Mouse (Mus musculus): ENCODE data around the gene Gstm4. TPM values are rescaled to one million over a fixed set of nuclear protein-coding genes. Genes with fewer than 3 reads are reported as not detected.

The Gstm4 gene
- 26.5 and 29.6 TPM in 2 replicates for polyA plus RNA-seq (2015; fragmentation: Nextera tagmentation; extraction: Ambion mirVana)

DNA sequence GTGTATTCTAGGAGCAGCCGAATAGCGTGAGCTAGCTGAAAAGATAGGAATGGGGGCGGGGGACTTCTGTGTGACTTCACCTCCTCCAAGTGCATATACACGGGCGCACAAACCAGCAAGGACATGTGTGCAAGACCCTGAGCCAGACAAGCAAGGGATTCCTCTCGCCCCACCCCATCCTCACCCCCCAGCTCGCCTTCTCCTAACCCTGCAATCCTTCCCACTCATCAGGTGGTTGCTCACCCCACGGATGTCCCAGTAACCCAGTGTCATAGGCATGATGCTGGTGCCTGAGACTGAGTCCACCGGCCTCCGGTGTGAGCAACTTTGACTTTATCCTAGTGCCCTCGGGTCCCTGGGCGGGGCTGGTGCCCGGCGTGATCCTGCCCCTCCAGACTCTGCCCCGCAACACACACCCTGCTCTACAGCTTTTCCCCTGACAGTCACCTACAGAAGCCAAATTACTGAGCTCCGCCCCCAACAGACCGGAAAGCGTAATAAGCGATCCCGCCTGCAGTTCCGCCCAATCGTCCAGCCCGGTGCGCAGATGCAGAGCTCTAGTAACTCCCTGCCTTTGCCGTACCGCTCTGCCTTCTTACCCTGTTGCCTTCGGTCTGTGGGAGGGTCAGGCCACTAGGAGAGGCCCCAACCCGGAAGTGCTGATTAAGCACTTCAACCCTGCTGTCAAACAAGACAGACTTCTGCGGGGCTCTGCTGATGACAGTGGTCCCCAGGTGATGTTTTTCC lies at the start of gene Gstm4:
TSS of gene Gstm4 (minus strand) at position 501 of the 747 bp plus-strand sequence.
- peak; percentile 94 for ATAC-seq (ENCODE audit: insufficient read depth, low FRiP score)
- no peaks in the 10 kb centered on the region for H3K36me3 ChIP-seq (ENCODE audit: control insufficient read depth, insufficient read depth, low read length)
- 4% methylated on average over 29 of the region's 29 CpGs for WGBS
- no peaks in the 10 kb centered on the region for H3K9me3 ChIP-seq (replicated peaks; ENCODE audit: control insufficient read depth, low read length)
- H3K4me3 ChIP-seq (replicated peaks; ENCODE audit: low read length) = peak within 1 kb of the TSS; percentile 62
- peaks cover 13% of the 10 kb centered on the region; the same call in 1 of the 2 replicates for H3K4me1 ChIP-seq (ENCODE audit: control insufficient read depth, insufficient read depth, low read length)
- peak within 1 kb of the TSS; percentile 80 for H3K9ac ChIP-seq (ENCODE audit: low read length)
- H3K4me2 ChIP-seq (ENCODE audit: low read depth, low read length) = peak within 1 kb of the TSS; percentile 93
- peak within 1 kb of the TSS; percentile 80 for H3K27ac ChIP-seq (ENCODE audit: low read length)
- no peaks in the 10 kb centered on the region for H3K27me3 ChIP-seq (ENCODE audit: control insufficient read depth, insufficient read depth, low read length)

DNA sequence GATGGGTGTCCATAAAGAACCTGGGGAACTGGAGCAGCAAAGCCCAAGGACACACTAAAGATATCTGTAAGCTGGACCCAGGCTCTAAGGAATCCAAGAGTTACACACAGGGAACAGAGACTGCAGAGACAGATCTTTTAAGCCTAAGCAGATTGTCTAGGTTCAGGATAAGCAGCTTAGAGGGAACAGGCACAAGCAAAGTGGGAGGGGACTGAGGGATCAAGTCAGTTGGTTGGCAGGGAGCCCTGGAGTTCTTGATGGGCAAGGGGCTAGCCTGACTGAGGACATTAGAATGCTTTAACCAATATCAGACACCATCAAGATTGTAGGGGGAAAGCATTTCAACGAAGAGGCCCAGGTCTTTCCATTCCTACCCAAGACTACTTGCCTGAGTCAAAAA lies 49.5 kb upstream of the Gstm4 start:
- 88% methylated on average over 1 of the region's 1 CpGs for WGBS

DNA sequence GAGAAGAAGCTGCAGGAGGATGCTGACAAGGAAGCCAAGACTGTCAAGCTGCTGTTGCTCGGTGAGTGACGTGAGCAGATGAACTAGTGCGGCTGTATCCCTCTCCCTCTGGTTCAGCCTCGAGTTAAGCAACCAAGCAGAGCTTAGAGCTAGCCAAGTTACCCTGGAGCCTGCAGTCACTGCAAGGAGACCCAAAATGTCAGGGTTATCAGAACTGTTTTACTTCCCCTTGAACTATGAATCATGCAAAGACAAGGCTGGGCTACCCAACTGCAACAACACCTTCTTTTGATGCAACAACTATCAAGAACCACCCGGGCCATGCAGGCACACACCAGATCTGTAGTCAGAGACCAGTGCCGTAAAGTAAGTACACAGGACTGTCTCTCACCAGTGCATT lies 48.6 kb upstream of the Gstm4 start:
- Histone ChIP-seq H3K4me3 (replicated peaks; ENCODE audit: low read length) (no peak overlapping the region), H3K4me2 (ENCODE audit: low read depth, low read length) (no peak overlapping the region), H3K9me3 (replicated peaks; ENCODE audit: control insufficient read depth, low read length) (no peaks in the 10 kb centered on the region), H3K27me3 (ENCODE audit: control insufficient read depth, insufficient read depth, low read length) (no peaks in the 10 kb centered on the region), H3K9ac (ENCODE audit: low read length) (no peak overlapping the region), H3K4me1 (ENCODE audit: control insufficient read depth, insufficient read depth, low read length) (peaks cover 23% of the 10 kb centered on the region), H3K36me3 (ENCODE audit: control insufficient read depth, insufficient read depth, low read length) (no peaks in the 10 kb centered on the region), H3K27ac (ENCODE audit: low read length) (no peak overlapping the region)
- no peak for ATAC-seq (ENCODE audit: insufficient read depth, low FRiP score)
- 56% methylated on average over 6 of the region's 6 CpGs for WGBS

More for the DNA sequence above, 49.5 kb upstream of the Gstm4 start:
- H3K27ac ChIP-seq (ENCODE audit: low read length) = no peak overlapping the region
- peaks cover 17% of the 10 kb centered on the region for H3K4me1 ChIP-seq (ENCODE audit: control insufficient read depth, insufficient read depth, low read length)
- no peak overlapping the region for H3K4me2 ChIP-seq (ENCODE audit: low read depth, low read length)
- no peaks in the 10 kb centered on the region for H3K27me3 ChIP-seq (ENCODE audit: control insufficient read depth, insufficient read depth, low read length)
- no peak overlapping the region for H3K9ac ChIP-seq (ENCODE audit: low read length)
- no peaks in the 10 kb centered on the region for H3K9me3 ChIP-seq (replicated peaks; ENCODE audit: control insufficient read depth, low read length)
- H3K36me3 ChIP-seq (ENCODE audit: control insufficient read depth, insufficient read depth, low read length) = no peaks in the 10 kb centered on the region
- no peak overlapping the region for H3K4me3 ChIP-seq (replicated peaks; ENCODE audit: low read length)
- ATAC-seq (ENCODE audit: insufficient read depth, low FRiP score) = no peak

DNA sequence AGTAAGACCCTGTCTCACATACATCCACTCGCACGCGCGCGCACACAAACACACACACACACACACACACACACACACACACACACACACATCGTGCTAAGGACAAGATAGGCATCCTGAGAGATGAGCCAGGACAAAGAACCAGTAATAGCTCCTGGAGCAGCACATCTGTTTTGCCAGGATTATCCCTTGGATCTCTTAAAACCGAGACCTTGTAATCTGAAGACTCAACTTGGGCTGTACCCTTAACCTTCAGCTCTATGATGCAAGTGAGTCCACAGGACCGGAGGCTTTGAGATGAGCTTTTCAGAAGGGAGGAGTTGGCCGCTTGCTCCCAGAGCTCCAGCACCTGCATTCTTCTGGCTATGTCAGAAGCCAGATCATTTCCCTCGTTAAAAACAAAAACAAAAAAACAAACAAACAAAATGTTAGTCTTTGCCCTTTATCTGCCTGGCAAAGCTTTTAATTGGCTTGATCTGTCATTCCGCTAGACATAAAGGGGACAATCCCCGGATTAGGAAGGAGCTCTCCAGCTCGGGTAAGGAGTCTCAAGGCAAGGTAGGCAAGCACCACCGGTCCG lies 47.9 kb upstream of the Gstm4 start, which contains the start of gene Gnat2:
TSS of gene Gnat2 (plus strand) at position 254 of the 580 bp plus-strand sequence.
- H3K4me2 ChIP-seq (ENCODE audit: low read depth, low read length) = no peak within 1 kb of the TSS
- peaks cover 23% of the 10 kb centered on the region for H3K4me1 ChIP-seq (ENCODE audit: control insufficient read depth, insufficient read depth, low read length)
- no peaks in the 10 kb centered on the region for H3K36me3 ChIP-seq (ENCODE audit: control insufficient read depth, insufficient read depth, low read length)
- no peaks in the 10 kb centered on the region for H3K27me3 ChIP-seq (ENCODE audit: control insufficient read depth, insufficient read depth, low read length)
- H3K27ac ChIP-seq (ENCODE audit: low read length) = no peak within 1 kb of the TSS
- no peak within 1 kb of the TSS for H3K4me3 ChIP-seq (replicated peaks; ENCODE audit: low read length)
- no peak for ATAC-seq (ENCODE audit: insufficient read depth, low FRiP score)
- no peak within 1 kb of the TSS for H3K9ac ChIP-seq (ENCODE audit: low read length)
- no peaks in the 10 kb centered on the region for H3K9me3 ChIP-seq (replicated peaks; ENCODE audit: control insufficient read depth, low read length)
- 80% methylated on average over 15 of the region's 15 CpGs for WGBS

DNA sequence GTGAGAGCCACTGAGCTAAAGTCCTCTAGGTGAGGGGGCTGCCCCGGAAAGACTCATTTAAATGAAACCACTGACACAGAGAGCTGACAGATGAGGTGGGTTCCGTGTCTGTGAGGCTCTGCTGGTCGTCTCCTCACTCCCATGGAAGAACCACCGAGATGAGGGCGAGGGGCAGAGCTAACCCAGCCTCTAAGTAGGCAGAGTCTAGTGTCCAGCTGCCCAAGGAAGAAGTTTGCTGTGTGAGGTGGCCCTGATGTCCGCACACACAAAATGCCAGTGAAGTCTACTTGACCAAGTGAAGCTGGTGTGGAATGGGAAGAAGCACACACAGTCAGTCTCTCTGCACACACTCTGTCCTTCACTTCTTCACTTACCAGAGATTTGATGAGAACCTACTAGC lies 47.3 kb upstream of the Gstm4 start:
- ATAC-seq (ENCODE audit: insufficient read depth, low FRiP score) = no peak
- Histone ChIP-seq H3K4me1 (ENCODE audit: control insufficient read depth, insufficient read depth, low read length) (peaks cover 25% of the 10 kb centered on the region), H3K9me3 (replicated peaks; ENCODE audit: control insufficient read depth, low read length) (no peaks in the 10 kb centered on the region), H3K4me2 (ENCODE audit: low read depth, low read length) (no peak overlapping the region), H3K36me3 (ENCODE audit: control insufficient read depth, insufficient read depth, low read length) (no peaks in the 10 kb centered on the region), H3K9ac (ENCODE audit: low read length) (no peak overlapping the region), H3K4me3 (replicated peaks; ENCODE audit: low read length) (no peak overlapping the region), H3K27me3 (ENCODE audit: control insufficient read depth, insufficient read depth, low read length) (no peaks in the 10 kb centered on the region), H3K27ac (ENCODE audit: low read length) (no peak overlapping the region)
- WGBS = 75% methylated on average over 6 of the region's 6 CpGs

DNA sequence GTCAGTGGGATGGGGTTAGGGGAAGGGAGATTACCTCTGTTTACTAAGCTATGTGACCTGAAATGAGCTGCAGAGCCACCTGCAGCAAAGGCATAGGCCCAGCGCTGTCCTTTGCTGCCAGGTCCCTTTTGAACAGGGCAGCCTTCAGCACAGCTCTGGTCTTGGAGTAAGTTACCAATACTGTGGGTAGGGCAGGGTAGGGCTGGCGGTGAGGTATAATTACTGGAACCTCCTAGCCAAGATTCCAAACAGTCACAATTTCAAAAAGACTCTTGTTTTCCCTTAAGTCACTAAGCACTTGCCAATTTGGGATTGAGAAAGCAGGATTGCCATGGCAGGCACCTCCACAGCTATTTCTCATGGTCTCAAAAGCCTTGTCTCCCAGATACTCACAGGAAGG lies 45.9 kb upstream of the Gstm4 start:
- Histone ChIP-seq H3K27me3 (ENCODE audit: control insufficient read depth, insufficient read depth, low read length) (no peaks in the 10 kb centered on the region), H3K36me3 (ENCODE audit: control insufficient read depth, insufficient read depth, low read length) (no peaks in the 10 kb centered on the region)

DNA sequence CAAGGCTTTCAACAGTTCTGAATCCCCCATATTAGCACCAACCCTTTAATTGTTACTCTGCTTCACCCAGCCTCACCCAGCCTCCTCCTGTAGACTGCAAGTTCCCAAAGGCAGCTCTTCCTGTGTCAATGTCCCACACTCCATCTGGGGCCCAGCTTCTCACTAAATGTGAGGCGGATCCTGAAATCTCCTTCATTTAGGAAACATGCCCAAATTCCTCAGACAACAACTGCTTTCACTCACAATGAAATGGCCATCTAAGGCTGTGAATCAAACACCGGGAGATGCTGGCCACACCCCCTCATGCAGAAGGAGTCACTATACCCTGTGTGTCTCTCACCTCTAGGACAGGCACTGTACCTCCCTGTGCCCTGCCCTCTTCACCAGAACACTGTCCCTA lies 45.2 kb upstream of the Gstm4 start:
- Histone ChIP-seq H3K4me3 (replicated peaks; ENCODE audit: low read length) (no peak overlapping the region), H3K27ac (ENCODE audit: low read length) (peak overlapping the region; percentile 57; the same call in 1 of the 2 replicates), H3K9ac (ENCODE audit: low read length) (no peak overlapping the region), H3K4me1 (ENCODE audit: control insufficient read depth, insufficient read depth, low read length) (peaks cover 28% of the 10 kb centered on the region), H3K36me3 (ENCODE audit: control insufficient read depth, insufficient read depth, low read length) (no peaks in the 10 kb centered on the region), H3K4me2 (ENCODE audit: low read depth, low read length) (no peak overlapping the region), H3K9me3 (replicated peaks; ENCODE audit: control insufficient read depth, low read length) (no peaks in the 10 kb centered on the region), H3K27me3 (ENCODE audit: control insufficient read depth, insufficient read depth, low read length) (no peaks in the 10 kb centered on the region)
- no peak for ATAC-seq (ENCODE audit: insufficient read depth, low FRiP score)
- WGBS = 30% methylated on average over 2 of the region's 2 CpGs

More for the DNA sequence above, 45.9 kb upstream of the Gstm4 start:
- WGBS = 83% methylated on average over 2 of the region's 2 CpGs
- Histone ChIP-seq H3K27ac (ENCODE audit: low read length) (peak overlapping the region; percentile 57; the same call in 1 of the 2 replicates), H3K4me2 (ENCODE audit: low read depth, low read length) (no peak overlapping the region), H3K4me1 (ENCODE audit: control insufficient read depth, insufficient read depth, low read length) (peaks cover 28% of the 10 kb centered on the region), H3K4me3 (replicated peaks; ENCODE audit: low read length) (no peak overlapping the region), H3K9ac (ENCODE audit: low read length) (no peak overlapping the region), H3K9me3 (replicated peaks; ENCODE audit: control insufficient read depth, low read length) (no peaks in the 10 kb centered on the region)
- no peak for ATAC-seq (ENCODE audit: insufficient read depth, low FRiP score)

DNA sequence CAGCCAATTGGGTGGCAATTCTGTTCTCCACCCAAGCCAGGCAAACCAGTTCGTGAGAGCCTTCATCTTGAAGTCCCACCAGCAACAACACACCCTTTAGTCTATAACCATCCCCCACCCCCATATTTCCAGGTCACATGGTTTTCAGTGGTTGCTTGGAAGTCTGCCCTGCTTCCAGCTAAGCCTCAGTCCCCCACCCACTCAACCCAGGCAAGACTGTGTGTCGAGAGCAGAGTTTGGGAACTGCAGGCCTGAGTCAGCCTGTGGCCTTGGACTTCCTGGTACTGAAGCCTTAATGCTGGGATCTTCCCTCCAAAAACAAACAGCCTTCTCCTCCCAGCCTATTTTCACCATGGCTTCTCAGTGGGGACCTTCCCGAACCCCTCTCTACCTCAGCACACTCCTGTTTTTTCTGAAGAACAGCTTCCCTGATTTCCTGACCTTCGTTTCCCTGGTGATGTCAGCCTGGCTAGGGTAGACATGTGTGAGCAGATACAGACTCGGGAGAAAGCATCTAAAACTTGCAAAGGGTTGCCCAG lies 44.2 kb upstream of the Gstm4 start:
- no peak for ATAC-seq (ENCODE audit: insufficient read depth, low FRiP score)
- WGBS = 31% methylated on average over 5 of the region's 5 CpGs
- H3K9me3 ChIP-seq (replicated peaks; ENCODE audit: control insufficient read depth, low read length) = no peaks in the 10 kb centered on the region
- peaks cover 37% of the 10 kb centered on the region for H3K4me1 ChIP-seq (ENCODE audit: control insufficient read depth, insufficient read depth, low read length)
- H3K4me2 ChIP-seq (ENCODE audit: low read depth, low read length) = peak overlapping the region; percentile 6; the same call in 1 of the 2 replicates
- peak overlapping the region; percentile 24 for H3K9ac ChIP-seq (ENCODE audit: low read length)
- H3K4me3 ChIP-seq (replicated peaks; ENCODE audit: low read length) = no peak overlapping the region
- no peaks in the 10 kb centered on the region for H3K27me3 ChIP-seq (ENCODE audit: control insufficient read depth, insufficient read depth, low read length)
- no peaks in the 10 kb centered on the region for H3K36me3 ChIP-seq (ENCODE audit: control insufficient read depth, insufficient read depth, low read length)
- peak overlapping the region; percentile 25; the same call in 1 of the 2 replicates for H3K27ac ChIP-seq (ENCODE audit: low read length)

DNA sequence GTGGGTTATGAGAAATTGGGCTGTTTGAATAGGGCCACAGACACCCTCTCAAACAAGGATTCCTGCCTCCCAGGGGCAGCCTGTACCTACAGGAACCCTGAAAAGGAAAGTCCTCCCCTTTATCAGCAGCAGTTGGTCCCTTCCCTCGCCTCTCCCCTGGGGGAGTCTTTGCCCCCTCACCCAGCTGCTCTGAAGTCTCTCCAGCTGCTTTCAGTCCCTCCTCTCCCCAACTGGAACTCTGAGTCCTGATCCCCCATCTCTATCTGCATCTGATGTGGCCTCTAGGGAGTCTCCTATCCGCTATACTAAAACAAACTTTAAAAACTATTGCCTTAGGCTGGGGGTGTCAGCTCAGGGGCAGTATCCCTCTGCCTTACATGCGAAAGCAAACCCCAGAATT lies 42.6 kb upstream of the Gstm4 start:
- H3K9ac ChIP-seq (ENCODE audit: low read length) = 0 out of 2 replicates have a peak overlapping the region, but pooled peaks have one; percentile 8
- peaks cover 51% of the 10 kb centered on the region for H3K4me1 ChIP-seq (ENCODE audit: control insufficient read depth, insufficient read depth, low read length)
- H3K4me3 ChIP-seq (replicated peaks; ENCODE audit: low read length) = no peak overlapping the region
- H3K9me3 ChIP-seq (replicated peaks; ENCODE audit: control insufficient read depth, low read length) = no peaks in the 10 kb centered on the region
- H3K27ac ChIP-seq (ENCODE audit: low read length) = peak overlapping the region; percentile 96; the same call in 1 of the 2 replicates
- no peak for ATAC-seq (ENCODE audit: insufficient read depth, low FRiP score)
- WGBS = 71% methylated on average over 3 of the region's 3 CpGs
- no peaks in the 10 kb centered on the region for H3K27me3 ChIP-seq (ENCODE audit: control insufficient read depth, insufficient read depth, low read length)
- H3K4me2 ChIP-seq (ENCODE audit: low read depth, low read length) = 0 out of 2 replicates have a peak overlapping the region, but pooled peaks have one; percentile 99
- H3K36me3 ChIP-seq (ENCODE audit: control insufficient read depth, insufficient read depth, low read length) = no peaks in the 10 kb centered on the region

All from stomach, embryonic 16.5 days (tissue).